In genomic region chr10:98916011-98916780, GRCm38 (mm10) we compare ENCODE assay signal across 7 mouse cellular contexts. TPM values are rescaled to one million over a fixed set of nuclear protein-coding genes. Genes with fewer than 3 reads are reported as not detected.
DNase-seq lines count a peak whose midpoint lies in the region; ATAC-seq and TF ChIP-seq lines count a peak whose summit lies in the region.

No protein-coding gene starts in this region.

- no peak for TF ChIP-seq POLR2A in testis, adult 2 months (IDR thresholded peaks at IDR 0.05; ENCODE audit: control insufficient read depth, low read depth, low read length)

- H3K4me2 ChIP-seq in heart, postnatal 0 days (ENCODE audit: low read depth, low read length), result peak overlapping the region; percentile 83
- H3K4me2 ChIP-seq in liver, embryonic 11.5 days, result peak overlapping the region; percentile 98

- TF ChIP-seq EP300 in heart, postnatal 0 days (IDR thresholded peaks at IDR 0.05; ENCODE audit: low read depth), result no peak

- H3K9ac ChIP-seq in heart, postnatal 0 days (replicated peaks; ENCODE audit: low read depth, low read length), result peak overlapping the region; percentile 91
- peak overlapping the region; percentile 97 for H3K9ac ChIP-seq in liver, embryonic 11.5 days (ENCODE audit: low read depth, low read length)

- H3K27ac ChIP-seq in testis, adult 2 months (ENCODE audit: control insufficient read depth, insufficient read depth, low read depth, low read length), result no peak overlapping the region
- H3K27ac ChIP-seq in heart, postnatal 0 days (ENCODE audit: low read depth), result no peak overlapping the region; the same call in 1 of the 2 replicates
- H3K27ac ChIP-seq in liver, embryonic 11.5 days (ENCODE audit: low read depth, low read length), result no peak overlapping the region

- H3K9me3 ChIP-seq in heart, postnatal 0 days (replicated peaks; ENCODE audit: control insufficient read depth, low read length), result no peaks in the 10 kb centered on the region
- H3K9me3 ChIP-seq in liver, embryonic 11.5 days (ENCODE audit: control insufficient read depth, low read length), result no peaks in the 10 kb centered on the region

- peaks cover 3% of the 10 kb centered on the region for H3K4me1 ChIP-seq in testis, adult 2 months (ENCODE audit: control insufficient read depth, insufficient read depth, low read length)
- H3K4me1 ChIP-seq in heart, postnatal 0 days (ENCODE audit: control insufficient read depth, insufficient read depth), result peaks cover 7% of the 10 kb centered on the region
- peaks cover 4% of the 10 kb centered on the region for H3K4me1 ChIP-seq in liver, embryonic 11.5 days (replicated peaks; ENCODE audit: control insufficient read depth, insufficient read depth, low read length)

- H3K4me3 ChIP-seq in testis, adult 2 months (ENCODE audit: control insufficient read depth, low read depth, low read length), result peak overlapping the region; percentile 30
- peak overlapping the region; percentile 84 for H3K4me3 ChIP-seq in heart, postnatal 0 days (ENCODE audit: low read depth, low read length)
- H3K4me3 ChIP-seq in liver, embryonic 11.5 days (ENCODE audit: low read depth, low read length), result peak overlapping the region; percentile 99

- no peak for ATAC-seq in heart, postnatal 0 days (ENCODE audit: insufficient read depth, low read depth)
- ATAC-seq in liver, embryonic 11.5 days (replicated peaks; ENCODE audit: low FRiP score), result no peak

- no peak for DNase-seq in testis, postnatal 14 days (ENCODE audit: low spot score)
- peak; percentile 54 for DNase-seq in cerebellum, adult 9-11 months
- peak; percentile 16 for DNase-seq in heart, postnatal 0 days (ENCODE audit: low spot score)
- DNase-seq in liver, embryonic 11.5 days (ENCODE audit: low spot score), result peak; percentile 39
- peak; percentile 31 for DNase-seq in splenic B cell, adult 2 months (ENCODE audit: low read depth, low spot score)
- DNase-seq in ovary, adult 18-20 months (ENCODE audit: low spot score), result no peak

- no peak for TF ChIP-seq CTCF in testis, adult 2 months (IDR thresholded peaks at IDR 0.05; ENCODE audit: control insufficient read depth, insufficient read depth, insufficient replicate concordance, low read depth, low read length)
- no peak for TF ChIP-seq CTCF in heart, postnatal 0 days (IDR thresholded peaks at IDR 0.05; ENCODE audit: low read depth)

- no peaks in the 10 kb centered on the region for H3K36me3 ChIP-seq in testis, adult 2 months (ENCODE audit: control insufficient read depth, insufficient read depth, low read length)
- no peaks in the 10 kb centered on the region for H3K36me3 ChIP-seq in heart, postnatal 0 days (replicated peaks; ENCODE audit: control insufficient read depth, insufficient read depth, low read length)
- no peaks in the 10 kb centered on the region for H3K36me3 ChIP-seq in liver, embryonic 11.5 days (ENCODE audit: control insufficient read depth, insufficient read depth, low read length)
- H3K36me3 ChIP-seq in splenic B cell, adult 2 months (ENCODE audit: control insufficient read depth, insufficient read depth, low read length, poor library complexity, severe bottlenecking), result no peaks in the 10 kb centered on the region

- H3K27me3 ChIP-seq in testis, adult 2 months (ENCODE audit: control insufficient read depth, insufficient read depth, low read length), result no peaks in the 10 kb centered on the region
- H3K27me3 ChIP-seq in heart, postnatal 0 days (ENCODE audit: control insufficient read depth, insufficient read depth, low read length), result no peaks in the 10 kb centered on the region
- H3K27me3 ChIP-seq in liver, embryonic 11.5 days (replicated peaks; ENCODE audit: control insufficient read depth, insufficient read depth, low read length), result no peaks in the 10 kb centered on the region
- no peaks in the 10 kb centered on the region for H3K27me3 ChIP-seq in splenic B cell, adult 2 months (ENCODE audit: control insufficient read depth, insufficient read depth, low read length, poor library complexity, severe bottlenecking)

- WGBS in heart, postnatal 0 days, result 8% methylated on average over 22 of the region's 22 CpGs
- WGBS in liver, embryonic 11.5 days, result 12% methylated on average over 22 of the region's 22 CpGs

RNA-seq across cellular contexts. Expression of gene Atp2b1, which starts 2.0 kb away (rescaled TPM):
- 3.6 and 4.1 TPM in 2 replicates for polyA plus RNA-seq in testis, adult 2 months (2012; rRNA removed)
- 28.3 and 37.7 TPM in 2 replicates for total RNA-seq in heart, postnatal 0 days (2014; rRNA removed; ENCODE audit: low replicate concordance)
- polyA plus RNA-seq in heart, postnatal 0 days (2015; fragmentation: Nextera tagmentation; extraction: Ambion mirVana), result 64.8 and 67.0 TPM in 2 replicates
- polyA plus RNA-seq in liver, embryonic 11.5 days (2014; fragmentation: Nextera tagmentation; extraction: Ambion mirVana), result 67.4 and 71.9 TPM in 2 replicates

Comparison
In these comparisons a context has a peak if more than half of its experiments do, and no peak if none do; other contexts are left out.
1. H3K4me3 ChIP-seq: peak in every context shown above with its lines; median percentile 99 in liver, embryonic 11.5 days; 84 in heart, postnatal 0 days; 30 in testis, adult 2 months.
2. DNase-seq: peak in cerebellum, adult 9-11 months (single experiment), heart, postnatal 0 days (single experiment), liver, embryonic 11.5 days (single experiment) and splenic B cell, adult 2 months (single experiment); none in testis, postnatal 14 days (single experiment) and ovary, adult 18-20 months (single experiment).
3. RNA of gene Atp2b1, which starts 2.0 kb away (polyA plus RNA-seq): 67.4 to 71.9 TPM in liver, embryonic 11.5 days and 64.8 to 67.0 TPM in heart, postnatal 0 days; 3.6 to 4.1 TPM in testis, adult 2 months; every median in the first group is over 10 times any median in the second.